In the genomic region with DNA sequence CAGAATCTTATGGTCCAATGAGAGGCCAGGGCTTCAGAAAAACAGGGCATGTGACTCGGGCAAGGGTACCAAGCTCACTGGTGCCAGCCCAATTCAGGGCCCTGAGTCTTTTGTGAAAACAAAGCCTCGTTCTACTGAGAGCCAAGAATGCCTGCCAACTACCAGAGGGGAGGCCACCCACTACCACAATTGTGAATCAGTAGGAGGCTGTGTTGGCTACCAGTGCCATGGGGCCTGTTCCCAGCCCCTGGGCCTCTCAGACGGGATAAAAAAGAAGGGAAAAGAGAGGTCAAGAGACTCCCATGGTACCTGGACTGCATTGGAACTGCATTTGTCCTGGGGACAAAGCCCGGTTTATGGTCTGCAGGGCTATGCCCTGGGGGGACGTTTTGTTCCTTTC, we compare ENCODE assay signal across 11 mouse cellular contexts.
DNase-seq lines count a peak whose midpoint lies in the region; ATAC-seq lines count a peak whose summit lies in the region.
"Had no signal": no experiment of that assay in that cellular context is flagged by ENCODE, and none has a peak within 500 bp of the region (broad histone marks: within the 10 kb centered on the region; RNA-seq: fewer than 3 reads in every experiment).

No protein-coding gene starts in this region.

- peak; percentile 58 for DNase-seq in cerebellum, adult 11-12 months
- DNase-seq in right cerebral cortex, adult 18-20 months = peak; percentile 77
- no peak for DNase-seq in right cerebral cortex, postnatal 4 days
- DNase-seq in left cerebral cortex, adult 9 months (ENCODE audit: low spot score in 2 of 2) = peak; percentile 60 to 79
- no peak for DNase-seq in embryo, embryonic 10.5 days (ENCODE audit: low spot score)
- no peak for DNase-seq in spleen, adult 18-20 months
- no peak for DNase-seq in urinary bladder, adult 18-20 months (ENCODE audit: low spot score in 2 of 2)
- DNase-seq: kidney, adult 2 months; lung, postnatal 14 days; thymus, postnatal 14 days had no signal

- ATAC-seq in cerebellum, adult (ENCODE audit: insufficient number of reproducible peaks, low FRiP score, low TSS enrichment) = no peak

Comparison
In these comparisons a context has a peak if more than half of its experiments do, and no peak if none do; other contexts are left out.
1. DNase-seq: peak in cerebellum, adult 11-12 months (single experiment), right cerebral cortex, adult 18-20 months (single experiment) and left cerebral cortex, adult 9 months (2 of 2); none in right cerebral cortex, postnatal 4 days (single experiment), embryo, embryonic 10.5 days (single experiment), spleen, adult 18-20 months (0 of 2) and urinary bladder, adult 18-20 months (0 of 2).